Mouse (Mus musculus) skeletal muscle tissue, adult 2 months (tissue): ENCODE results near the gene Nmnat3.
A peak's percentile ranks its signal among the peaks of the same experiment; 100 is the strongest.

Experiments
- DNase-seq: peaks from one replicate; pipeline ENCODE4 v3.0.0-alpha.2; 2012; ENCODE audit warnings: low read depth, low spot score

Nmnat3 gene

GRCm38 (mm10) chr9:98354919-98355318 lies 67.7 kb downstream of the Nmnat3 start:
- DNase-seq: no peak

- DNase-seq: no peak
These were observed 73.8 kb downstream of the Nmnat3 start for GRCm38 (mm10) chr9:98361047-98361446.

GRCm38 (mm10) chr9:98366075-98366474 lies 78.8 kb downstream of the Nmnat3 start:
- DNase-seq: no peak

GRCm38 (mm10) chr9:98367333-98367962 lies 80.2 kb downstream of the Nmnat3 start:
- DNase-seq: no peak

- DNase-seq: no peak
These were observed 82.5 kb downstream of the Nmnat3 start for GRCm38 (mm10) chr9:98369707-98370106.

GRCm38 (mm10) chr9:98373358-98373757 lies 86.1 kb downstream of the Nmnat3 start:
- DNase-seq: no peak

GRCm38 (mm10) chr9:98374897-98375296 lies 87.7 kb downstream of the Nmnat3 start:
- no peak for DNase-seq

- no peak for DNase-seq
These were observed 88.3 kb downstream of the Nmnat3 start for GRCm38 (mm10) chr9:98375329-98376170.

GRCm38 (mm10) chr9:98379736-98380135 lies 92.5 kb downstream of the Nmnat3 start:
- DNase-seq: no peak

GRCm38 (mm10) chr9:98380593-98380992 lies 93.4 kb downstream of the Nmnat3 start:
- no peak for DNase-seq

GRCm38 (mm10) chr9:98387741-98388632 lies 100.8 kb downstream of the Nmnat3 start:
- peak; percentile 35 for DNase-seq

GRCm38 (mm10) chr9:98388633-98388965 lies 101.4 kb downstream of the Nmnat3 start:
- no peak for DNase-seq

GRCm38 (mm10) chr9:98393496-98393895 lies 106.3 kb downstream of the Nmnat3 start:
- no peak for DNase-seq

- no peak for DNase-seq
These were observed 110.0 kb downstream of the Nmnat3 start for GRCm38 (mm10) chr9:98397211-98397610.

- DNase-seq: no peak
These were observed 110.6 kb downstream of the Nmnat3 start for GRCm38 (mm10) chr9:98397866-98398265.

GRCm38 (mm10) chr9:98400185-98400894 lies 113.1 kb downstream of the Nmnat3 start:
- no peak for DNase-seq

GRCm38 (mm10) chr9:98401611-98402010 lies 114.4 kb downstream of the Nmnat3 start:
- DNase-seq: no peak

GRCm38 (mm10) chr9:98407771-98408170 lies 120.5 kb downstream of the Nmnat3 start:
- no peak for DNase-seq

GRCm38 (mm10) chr9:98409137-98409536 lies 121.9 kb downstream of the Nmnat3 start:
- no peak for DNase-seq

GRCm38 (mm10) chr9:98415427-98415826 lies 128.2 kb downstream of the Nmnat3 start:
- DNase-seq: no peak

- no peak for DNase-seq
These were observed 130.7 kb downstream of the Nmnat3 start for GRCm38 (mm10) chr9:98417919-98418318.

GRCm38 (mm10) chr9:98418346-98418745 lies 131.1 kb downstream of the Nmnat3 start:
- DNase-seq: no peak
